Mouse (Mus musculus) embryonic facial prominence, embryonic 15.5 days (tissue): ENCODE measurements at regions not wholly inside any gene's neighbourhood (a gene's known extent, or its start where the extent isn't known, plus 50 kb on each side); places are given as distances from the start of the nearest gene placed in this dataset.

Experiments used
- ATAC-seq: fragments of 200-750 bp; cut with Nextera tagmentation; 2 replicates; pipeline ENCODE4 v1.8.0; 2017; ENCODE audit warnings: low read depth, moderate TSS enrichment; ENCODE audit not compliant: insufficient number of reproducible peaks, low FRiP score, low TSS enrichment
- H3K27ac ChIP-seq: fragments of 300-500 bp; sonication (generic); replicated peaks from 2 replicates; pipeline ENCODE4 v1.5.1; 2015; ENCODE audit warnings: mild to moderate bottlenecking, inconsistent platforms
- H3K27me3 ChIP-seq: fragments of 300-500 bp; sonication (generic); 2 replicates; pipeline ENCODE4 v1.6.1; 2015; ENCODE audit warnings: inconsistent platforms
- H3K36me3 ChIP-seq: fragments of 300-500 bp; sonication (generic); 2 replicates; pipeline ENCODE4 v1.6.1; 2015; ENCODE audit warnings: mild to moderate bottlenecking, inconsistent platforms
- H3K4me1 ChIP-seq: fragments of 300-500 bp; sonication (generic); 2 replicates; pipeline ENCODE4 v1.6.1; 2015; ENCODE audit warnings: inconsistent platforms
- H3K4me2 ChIP-seq: fragments of 300-500 bp; sonication (generic); replicated peaks from 2 replicates; pipeline ENCODE4 v1.6.1; 2015; ENCODE audit warnings: mild to moderate bottlenecking, inconsistent platforms
- H3K4me3 ChIP-seq: fragments of 300-500 bp; sonication (generic); replicated peaks from 2 replicates; pipeline ENCODE4 v1.5.1; 2015; ENCODE audit warnings: mild to moderate bottlenecking, inconsistent platforms
- H3K9ac ChIP-seq: fragments of 300-500 bp; sonication (generic); 2 replicates; pipeline ENCODE4 v1.6.1; 2015; ENCODE audit warnings: inconsistent platforms
- H3K9me3 ChIP-seq: fragments of 300-500 bp; sonication (generic); replicated peaks from 2 replicates; pipeline ENCODE4 v1.6.1; 2016; ENCODE audit warnings: inconsistent platforms
- WGBS: fragments of 180-500 bp; shearing (Covaris S2); methylation state at CpG from one replicate; pipeline ENCODE4 v1.1.7; 2015; 5-methylcytosine and 5-hydroxymethylcytosine counted together

GRCm38 (mm10) chr3:39165006-39165667 lies 278.4 kb downstream of the Fat4 start:
- no peaks in the 10 kb centered on the region for H3K27me3 ChIP-seq
- H3K4me1 ChIP-seq = no peaks in the 10 kb centered on the region
- H3K4me3 ChIP-seq = no peak overlapping the region
- WGBS = 81% methylated on average over 6 of the region's 6 CpGs
- H3K9me3 ChIP-seq = no peaks in the 10 kb centered on the region
- no peak overlapping the region for H3K4me2 ChIP-seq
- no peak for ATAC-seq
- H3K36me3 ChIP-seq = no peaks in the 10 kb centered on the region
- no peak overlapping the region for H3K27ac ChIP-seq
- no peak overlapping the region for H3K9ac ChIP-seq

GRCm38 (mm10) chr3:39182646-39183045 lies 295.9 kb downstream of the Fat4 start:
- no peak overlapping the region for H3K27ac ChIP-seq
- 58% methylated on average over 3 of the region's 3 CpGs for WGBS

GRCm38 (mm10) chr3:39195102-39195501 lies 308.4 kb downstream of the Fat4 start:
- Histone ChIP-seq H3K27ac (no peak overlapping the region), H3K4me1 (no peaks in the 10 kb centered on the region), H3K4me2 (no peak overlapping the region), H3K4me3 (no peak overlapping the region), H3K27me3 (no peaks in the 10 kb centered on the region), H3K9ac (no peak overlapping the region), H3K9me3 (no peaks in the 10 kb centered on the region), H3K36me3 (no peaks in the 10 kb centered on the region)
- 88% methylated on average over 6 of the region's 6 CpGs for WGBS
- no peak for ATAC-seq

More at GRCm38 (mm10) chr3:39182646-39183045, 295.9 kb downstream of the Fat4 start:
- Histone ChIP-seq H3K27me3 (no peaks in the 10 kb centered on the region), H3K9me3 (no peaks in the 10 kb centered on the region), H3K4me3 (no peak overlapping the region), H3K9ac (no peak overlapping the region), H3K36me3 (no peaks in the 10 kb centered on the region), H3K4me1 (no peaks in the 10 kb centered on the region), H3K4me2 (no peak overlapping the region)
- no peak for ATAC-seq

GRCm38 (mm10) chr3:39202662-39203061 lies 315.9 kb downstream of the Fat4 start:
- H3K27me3 ChIP-seq = no peaks in the 10 kb centered on the region
- no peak overlapping the region for H3K4me2 ChIP-seq
- H3K9ac ChIP-seq = no peak overlapping the region
- no peaks in the 10 kb centered on the region for H3K36me3 ChIP-seq
- no peak overlapping the region for H3K27ac ChIP-seq
- no peak for ATAC-seq
- H3K9me3 ChIP-seq = no peaks in the 10 kb centered on the region
- H3K4me1 ChIP-seq = no peaks in the 10 kb centered on the region
- WGBS = 31% methylated on average over 7 of the region's 7 CpGs
- H3K4me3 ChIP-seq = no peak overlapping the region

GRCm38 (mm10) chr3:39208651-39209050 lies 321.9 kb downstream of the Fat4 start:
- H3K27ac ChIP-seq = no peak overlapping the region
- no peaks in the 10 kb centered on the region for H3K9me3 ChIP-seq
- ATAC-seq = no peak
- no peak overlapping the region for H3K4me2 ChIP-seq
- no peak overlapping the region for H3K9ac ChIP-seq
- no peaks in the 10 kb centered on the region for H3K36me3 ChIP-seq
- no peaks in the 10 kb centered on the region for H3K27me3 ChIP-seq
- no peaks in the 10 kb centered on the region for H3K4me1 ChIP-seq
- WGBS = 69% methylated on average over 1 of the region's 1 CpGs
- no peak overlapping the region for H3K4me3 ChIP-seq

- no peak overlapping the region for H3K9ac ChIP-seq
- H3K27me3 ChIP-seq = no peaks in the 10 kb centered on the region
- ATAC-seq = no peak
- H3K4me3 ChIP-seq = no peak overlapping the region
- H3K4me2 ChIP-seq = no peak overlapping the region
- no peaks in the 10 kb centered on the region for H3K36me3 ChIP-seq
- H3K9me3 ChIP-seq = no peaks in the 10 kb centered on the region
- H3K27ac ChIP-seq = no peak overlapping the region
- H3K4me1 ChIP-seq = no peaks in the 10 kb centered on the region
- WGBS = 66% methylated on average over 8 of the region's 8 CpGs
Measured at GRCm38 (mm10) chr3:39209382-39210165, 322.8 kb downstream of the Fat4 start.

- H3K4me1 ChIP-seq = no peaks in the 10 kb centered on the region
- WGBS = 51% methylated on average over 5 of the region's 5 CpGs
- no peak overlapping the region for H3K9ac ChIP-seq
Measured at GRCm38 (mm10) chr3:39211670-39212069, 324.9 kb downstream of the Fat4 start.

GRCm38 (mm10) chr3:39220011-39220706 lies 333.4 kb downstream of the Fat4 start:
- 49% methylated on average over 10 of the region's 10 CpGs for WGBS
- Histone ChIP-seq H3K9ac (no peak overlapping the region), H3K36me3 (no peaks in the 10 kb centered on the region), H3K4me3 (no peak overlapping the region), H3K27ac (no peak overlapping the region; the same call in 1 of the 2 replicates), H3K9me3 (no peaks in the 10 kb centered on the region), H3K4me1 (no peaks in the 10 kb centered on the region), H3K27me3 (no peaks in the 10 kb centered on the region), H3K4me2 (no peak overlapping the region)
- ATAC-seq = no peak

More at GRCm38 (mm10) chr3:39211670-39212069, 324.9 kb downstream of the Fat4 start:
- Histone ChIP-seq H3K36me3 (no peaks in the 10 kb centered on the region), H3K9me3 (no peaks in the 10 kb centered on the region), H3K4me2 (no peak overlapping the region), H3K27me3 (no peaks in the 10 kb centered on the region), H3K4me3 (no peak overlapping the region), H3K27ac (no peak overlapping the region)
- ATAC-seq = no peak

GRCm38 (mm10) chr3:39220707-39221034 lies 333.9 kb downstream of the Fat4 start:
- no peak for ATAC-seq

GRCm38 (mm10) chr3:39222059-39222458 lies 335.3 kb downstream of the Fat4 start:
- H3K4me3 ChIP-seq = no peak overlapping the region
- no peak for ATAC-seq
- no peak overlapping the region for H3K9ac ChIP-seq
- H3K9me3 ChIP-seq = no peaks in the 10 kb centered on the region
- 66% methylated on average over 4 of the region's 4 CpGs for WGBS
- H3K27ac ChIP-seq = no peak overlapping the region
- no peaks in the 10 kb centered on the region for H3K27me3 ChIP-seq
- no peaks in the 10 kb centered on the region for H3K4me1 ChIP-seq
- no peaks in the 10 kb centered on the region for H3K36me3 ChIP-seq
- H3K4me2 ChIP-seq = no peak overlapping the region

More at GRCm38 (mm10) chr3:39220707-39221034, 333.9 kb downstream of the Fat4 start:
- Histone ChIP-seq H3K27ac (no peak overlapping the region), H3K4me2 (no peak overlapping the region), H3K4me1 (no peaks in the 10 kb centered on the region), H3K9me3 (no peaks in the 10 kb centered on the region), H3K9ac (no peak overlapping the region), H3K27me3 (no peaks in the 10 kb centered on the region), H3K4me3 (no peak overlapping the region), H3K36me3 (no peaks in the 10 kb centered on the region)
- WGBS = 42% methylated on average over 2 of the region's 2 CpGs

GRCm38 (mm10) chr3:39234921-39235320 lies 348.2 kb downstream of the Fat4 start:
- Histone ChIP-seq H3K9ac (no peak overlapping the region), H3K9me3 (no peaks in the 10 kb centered on the region), H3K4me1 (no peaks in the 10 kb centered on the region), H3K27ac (no peak overlapping the region), H3K36me3 (no peaks in the 10 kb centered on the region), H3K27me3 (no peaks in the 10 kb centered on the region), H3K4me3 (no peak overlapping the region), H3K4me2 (no peak overlapping the region)
- WGBS = 58% methylated on average over 2 of the region's 2 CpGs
- no peak for ATAC-seq
